Mouse (Mus musculus) stomach, embryonic 15.5 days (tissue): Measurements from ENCODE around the gene Wwox. TPM values are rescaled to one million over a fixed set of nuclear protein-coding genes. Genes with fewer than 3 reads are reported as not detected.
A peak's percentile ranks its signal among the peaks of the same experiment; 100 is the strongest.

ENCODE experiments used
- ATAC-seq: fragments of 200-750 bp; cut with Nextera tagmentation; 2 replicates; pipeline ENCODE4 v1.8.0; 2017; ENCODE audit warnings: low read depth, moderate number of reproducible peaks, moderate TSS enrichment; ENCODE audit not compliant: insufficient read depth, low FRiP score
- H3K27ac ChIP-seq: fragments of 300-500 bp; sonication (generic); 2 replicates; pipeline ENCODE4 v1.5.1; 2015; ENCODE audit warnings: mild to moderate bottlenecking, inconsistent platforms
- H3K27me3 ChIP-seq: fragments of 300-500 bp; sonication (generic); replicated peaks from 2 replicates; pipeline ENCODE4 v1.6.1; 2015; ENCODE audit warnings: inconsistent platforms
- H3K36me3 ChIP-seq: fragments of 300-500 bp; sonication (generic); 2 replicates; pipeline ENCODE4 v1.6.1; 2015; ENCODE audit warnings: inconsistent platforms
- H3K4me1 ChIP-seq: fragments of 300-500 bp; sonication (generic); 2 replicates; pipeline ENCODE4 v1.6.1; 2015; ENCODE audit warnings: inconsistent platforms
- H3K4me2 ChIP-seq: fragments of 300-500 bp; sonication (generic); 2 replicates; pipeline ENCODE4 v1.6.1; 2015; ENCODE audit warnings: mild to moderate bottlenecking, inconsistent platforms
- H3K4me3 ChIP-seq: fragments of 300-500 bp; sonication (generic); replicated peaks from 2 replicates; pipeline ENCODE4 v1.5.1; 2015; ENCODE audit warnings: inconsistent platforms
- H3K9ac ChIP-seq: fragments of 300-500 bp; sonication (generic); 2 replicates; pipeline ENCODE4 v1.6.1; 2015; ENCODE audit warnings: inconsistent platforms
- H3K9me3 ChIP-seq: fragments of 300-500 bp; sonication (generic); 2 replicates; pipeline ENCODE4 v1.6.1; 2016; ENCODE audit warnings: inconsistent platforms
- WGBS: fragments of 180-500 bp; shearing (Covaris S2); methylation state at CpG from one replicate; pipeline ENCODE4 v1.1.7; 2015; 5-methylcytosine and 5-hydroxymethylcytosine counted together
- polyA plus RNA-seq: library from polyadenylated mRNA; unstranded; fragments of >200 nt; fragmentation: Nextera tagmentation; extraction: Ambion mirVana; gene quantifications from 2 replicates; pipeline ENCODE4 v1.2.1, GENCODE M21; 2015

Wwox gene
- polyA plus RNA-seq, 1 experiment from 2014 or later: 12.2 TPM

DNA sequence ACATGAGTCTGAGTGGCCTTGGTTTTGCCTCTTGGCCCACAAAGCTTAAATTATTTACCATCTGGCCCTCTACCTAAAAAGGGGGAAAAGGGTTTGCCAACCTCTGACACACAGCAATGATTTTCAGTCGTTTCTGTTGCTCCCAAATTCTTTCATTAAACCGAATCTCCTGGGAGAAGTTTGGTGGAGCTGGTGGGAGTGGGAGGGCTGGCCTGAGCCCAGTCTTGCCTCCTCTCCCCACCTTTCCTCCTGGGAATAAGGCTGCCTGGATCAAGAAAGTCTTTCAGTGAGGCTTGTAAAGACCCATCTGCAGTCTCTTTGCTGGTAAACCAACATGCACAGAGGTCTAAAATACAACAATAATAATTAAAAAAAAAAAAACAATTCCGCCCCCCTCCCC, 113.2 kb downstream of the Wwox start:
- H3K36me3 ChIP-seq: no peaks in the 10 kb centered on the region
- H3K4me1 ChIP-seq: peaks cover 4% of the 10 kb centered on the region; the same call in 1 of the 2 replicates
- H3K9ac ChIP-seq: no peak overlapping the region
- no peak for ATAC-seq
- H3K27me3 ChIP-seq: no peaks in the 10 kb centered on the region
- no peak overlapping the region for H3K4me2 ChIP-seq
- H3K27ac ChIP-seq: no peak overlapping the region
- H3K9me3 ChIP-seq: no peaks in the 10 kb centered on the region
- H3K4me3 ChIP-seq: no peak overlapping the region
- WGBS: 54% methylated on average over 3 of the region's 3 CpGs

DNA sequence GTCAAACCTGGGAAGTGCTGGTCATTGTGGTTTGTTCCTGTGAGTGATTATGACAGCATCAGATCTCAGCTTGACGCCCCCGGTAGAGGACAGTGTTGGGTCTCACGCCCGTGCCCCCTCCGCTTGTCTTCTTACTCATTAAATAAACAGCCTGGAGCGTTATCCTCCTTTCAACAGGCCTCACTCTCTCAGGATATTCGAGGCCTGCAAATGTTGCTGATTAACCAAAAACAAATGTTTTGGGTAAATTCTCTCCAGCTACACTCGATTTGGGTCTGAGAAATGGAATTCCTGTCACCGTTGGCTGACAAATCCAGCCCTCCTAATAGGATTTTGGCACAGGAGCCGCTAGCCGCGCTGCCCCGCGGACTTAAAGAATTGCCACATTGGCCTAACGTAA, 115.5 kb downstream of the Wwox start:
- no peak overlapping the region for H3K9ac ChIP-seq
- ATAC-seq: no peak
- no peaks in the 10 kb centered on the region for H3K36me3 ChIP-seq
- H3K27me3 ChIP-seq: no peaks in the 10 kb centered on the region
- no peak overlapping the region for H3K4me3 ChIP-seq
- H3K4me1 ChIP-seq: peaks cover 4% of the 10 kb centered on the region; the same call in 1 of the 2 replicates
- H3K9me3 ChIP-seq: no peaks in the 10 kb centered on the region
- H3K4me2 ChIP-seq: no peak overlapping the region
- peak overlapping the region; percentile 40; the same call in 1 of the 2 replicates for H3K27ac ChIP-seq
- WGBS: 54% methylated on average over 15 of the region's 15 CpGs

DNA sequence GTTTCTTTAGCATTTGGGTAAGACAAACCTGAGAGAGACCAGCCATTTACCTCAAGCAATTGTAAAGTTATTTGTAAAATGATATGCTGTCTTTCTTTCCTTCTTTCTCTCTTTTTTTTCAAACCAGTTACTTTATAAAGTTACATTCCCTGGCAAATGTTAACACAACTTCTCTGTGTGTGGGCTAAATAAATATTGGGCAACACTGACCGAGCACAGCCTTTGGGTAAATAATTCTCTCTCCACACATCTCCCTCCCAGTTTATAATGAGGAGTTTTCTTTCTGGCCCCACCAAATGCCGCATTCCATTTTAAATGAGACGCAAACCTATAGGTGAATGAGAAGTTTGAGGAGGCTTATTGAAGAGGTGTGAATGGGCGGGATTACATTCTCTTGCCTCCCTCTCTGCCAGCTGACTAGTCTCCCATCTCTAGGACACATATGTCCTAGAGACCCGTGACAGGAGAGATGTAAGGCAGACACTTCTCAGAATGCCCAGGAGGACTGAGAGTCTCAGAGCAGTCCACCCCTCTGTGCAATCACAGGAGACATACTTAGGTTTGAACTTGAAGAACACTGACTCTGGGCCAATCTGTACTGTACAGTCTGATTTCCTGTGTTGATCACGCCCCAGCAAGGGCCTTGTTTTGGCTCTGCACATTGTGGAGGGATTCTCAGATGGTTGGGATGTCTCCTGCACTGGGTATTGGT, 116.2 kb downstream of the Wwox start:
- Histone ChIP-seq H3K4me1 (peaks cover 4% of the 10 kb centered on the region; the same call in 1 of the 2 replicates), H3K4me2 (no peak overlapping the region), H3K9ac (no peak overlapping the region), H3K27ac (no peak overlapping the region), H3K4me3 (no peak overlapping the region), H3K9me3 (no peaks in the 10 kb centered on the region), H3K36me3 (no peaks in the 10 kb centered on the region), H3K27me3 (no peaks in the 10 kb centered on the region)
- no peak; the same call in 1 of the 2 replicates for ATAC-seq
- WGBS: 55% methylated on average over 6 of the region's 6 CpGs

DNA sequence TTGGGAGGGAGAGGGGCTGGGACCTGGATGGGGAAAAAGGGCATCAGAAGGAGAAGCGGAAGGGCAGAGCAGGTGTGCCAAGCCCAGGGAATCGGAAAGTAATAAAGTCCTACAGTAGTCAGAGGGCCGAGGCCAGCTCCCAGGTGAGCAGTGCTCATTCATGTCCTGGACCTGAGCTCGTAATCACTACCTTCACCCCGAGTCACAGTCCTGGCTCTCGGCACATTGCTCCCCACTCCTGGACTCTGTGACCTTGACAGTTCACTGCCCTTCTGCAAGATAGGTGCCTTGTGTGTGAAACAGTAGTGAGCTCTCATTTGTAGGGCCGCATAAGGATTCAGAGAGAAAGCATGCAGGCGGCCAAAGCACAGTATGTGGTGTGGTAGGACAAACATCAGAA, 121.7 kb downstream of the Wwox start:
- WGBS: 89% methylated on average over 8 of the region's 8 CpGs
- ATAC-seq: peak; percentile 51; the same call in 1 of the 2 replicates

DNA sequence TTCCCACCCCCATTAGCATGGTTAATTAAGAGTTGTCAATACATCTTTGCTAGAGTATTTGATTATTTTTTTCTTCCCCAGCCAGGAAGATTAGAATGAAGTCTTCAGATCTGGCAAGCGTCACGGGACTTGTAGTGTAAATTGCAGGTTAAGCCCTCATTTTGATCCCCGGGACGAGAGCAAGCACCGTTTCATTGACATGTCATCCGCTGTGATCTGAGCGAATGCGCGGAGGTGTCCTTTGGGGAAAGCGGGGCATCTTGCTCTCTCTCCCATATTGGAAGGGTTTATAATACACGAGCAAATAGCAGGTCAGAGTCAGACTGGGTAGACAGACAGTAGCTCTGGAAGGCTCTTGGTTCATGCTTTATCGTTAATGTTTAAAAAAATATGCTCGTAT, 123.0 kb downstream of the Wwox start:
- WGBS: 85% methylated on average over 13 of the region's 13 CpGs
- H3K27me3 ChIP-seq: no peaks in the 10 kb centered on the region
- H3K9me3 ChIP-seq: no peaks in the 10 kb centered on the region
- no peak overlapping the region for H3K4me3 ChIP-seq
- 0 out of 2 replicates have a peak, but pooled peaks cover 4% of the 10 kb centered on the region for H3K4me1 ChIP-seq
- no peak overlapping the region for H3K27ac ChIP-seq
- H3K9ac ChIP-seq: no peak overlapping the region
- ATAC-seq: no peak
- H3K36me3 ChIP-seq: no peaks in the 10 kb centered on the region
- H3K4me2 ChIP-seq: no peak overlapping the region

More for the DNA sequence above, 121.7 kb downstream of the Wwox start:
- Histone ChIP-seq H3K36me3 (no peaks in the 10 kb centered on the region), H3K9ac (no peak overlapping the region), H3K27ac (no peak overlapping the region), H3K27me3 (no peaks in the 10 kb centered on the region), H3K4me3 (no peak overlapping the region), H3K4me1 (0 out of 2 replicates have a peak, but pooled peaks cover 4% of the 10 kb centered on the region), H3K9me3 (no peaks in the 10 kb centered on the region), H3K4me2 (no peak overlapping the region)

DNA sequence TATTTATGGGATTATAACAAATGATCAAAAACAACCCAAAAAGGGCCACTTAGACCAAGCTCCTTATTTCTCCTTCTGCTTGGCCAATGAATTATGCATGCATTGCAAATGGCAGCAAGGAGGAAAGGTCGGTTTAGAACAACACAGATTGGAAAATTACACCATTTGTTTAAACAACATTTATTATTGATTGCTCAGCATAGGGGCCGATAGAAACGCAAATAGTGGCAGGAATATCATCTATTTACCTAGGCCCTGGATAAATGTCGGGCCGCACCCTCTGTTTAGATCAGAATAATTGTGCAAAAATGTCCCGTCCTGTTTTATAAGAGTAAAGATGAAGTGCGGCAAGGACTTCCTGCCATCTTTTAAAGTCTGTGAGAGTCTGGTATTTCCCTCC, 123.9 kb downstream of the Wwox start:
- H3K4me2 ChIP-seq: no peak overlapping the region
- 64% methylated on average over 7 of the region's 7 CpGs for WGBS
- no peaks in the 10 kb centered on the region for H3K9me3 ChIP-seq
- no peaks in the 10 kb centered on the region for H3K27me3 ChIP-seq
- H3K4me3 ChIP-seq: no peak overlapping the region
- ATAC-seq: no peak
- 0 out of 2 replicates have a peak, but pooled peaks cover 4% of the 10 kb centered on the region for H3K4me1 ChIP-seq
- H3K36me3 ChIP-seq: no peaks in the 10 kb centered on the region
- no peak overlapping the region for H3K9ac ChIP-seq
- no peak overlapping the region for H3K27ac ChIP-seq

DNA sequence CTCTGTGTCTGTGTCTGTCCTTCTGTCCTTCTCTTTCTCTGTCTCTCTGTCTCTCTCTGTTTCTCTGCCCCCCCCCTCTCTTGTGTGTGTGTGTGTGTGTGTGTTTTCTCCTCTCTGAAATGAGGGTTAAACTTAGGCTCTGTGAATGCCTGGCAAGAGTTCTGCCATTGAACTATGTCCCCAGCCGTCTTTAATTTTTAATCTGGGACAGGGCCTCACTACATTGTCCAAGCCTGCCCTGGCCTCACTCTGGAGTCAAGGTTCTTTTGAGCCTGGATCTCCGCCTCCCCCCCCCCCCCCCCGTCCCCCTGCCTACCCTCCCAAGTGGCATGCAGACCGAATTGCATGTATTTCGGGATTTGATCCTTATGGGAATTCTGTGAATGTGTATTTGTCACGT, 124.6 kb downstream of the Wwox start:
- no peak for ATAC-seq
- H3K9ac ChIP-seq: no peak overlapping the region
- no peaks in the 10 kb centered on the region for H3K27me3 ChIP-seq
- H3K4me1 ChIP-seq: 0 out of 2 replicates have a peak, but pooled peaks cover 4% of the 10 kb centered on the region
- H3K36me3 ChIP-seq: no peaks in the 10 kb centered on the region
- no peaks in the 10 kb centered on the region for H3K9me3 ChIP-seq
- no peak overlapping the region for H3K4me2 ChIP-seq
- H3K27ac ChIP-seq: no peak overlapping the region
- H3K4me3 ChIP-seq: no peak overlapping the region
- WGBS: 72% methylated on average over 6 of the region's 6 CpGs

DNA sequence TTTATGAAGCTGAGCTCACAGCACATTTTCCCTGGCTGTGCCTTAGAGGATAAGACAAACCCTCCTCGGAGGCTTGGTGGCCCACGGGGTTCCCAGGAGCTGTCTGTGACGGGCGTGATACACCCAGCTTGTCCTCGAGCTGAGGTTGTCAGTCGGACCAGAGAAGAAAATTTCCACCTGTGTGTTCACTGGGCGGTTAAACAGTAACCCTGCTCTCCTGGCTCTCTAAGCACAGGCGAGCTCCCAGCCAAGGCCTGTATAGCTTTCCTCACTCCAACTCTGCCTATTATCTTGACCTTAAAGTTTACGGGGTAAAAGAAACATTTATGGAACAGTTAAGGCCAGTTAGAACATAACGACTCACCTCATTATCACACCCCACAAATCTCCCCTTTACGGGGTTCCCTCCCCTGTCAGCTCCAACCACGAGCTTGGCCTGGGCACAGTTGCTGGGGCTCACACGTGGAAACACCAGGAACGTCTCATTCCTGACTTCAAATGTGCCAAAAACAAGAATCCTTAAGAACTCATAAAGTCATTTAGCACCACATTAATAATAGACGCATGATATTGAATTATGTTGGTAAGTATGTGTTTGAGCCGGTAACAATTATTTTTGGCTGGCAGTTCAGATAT, 129.2 kb downstream of the Wwox start:
- no peak overlapping the region for H3K9ac ChIP-seq
- no peaks in the 10 kb centered on the region for H3K27me3 ChIP-seq
- ATAC-seq: peak; percentile 68; the same call in 1 of the 2 replicates
- H3K27ac ChIP-seq: no peak overlapping the region
- no peak overlapping the region for H3K4me3 ChIP-seq
- H3K4me2 ChIP-seq: no peak overlapping the region
- H3K9me3 ChIP-seq: no peaks in the 10 kb centered on the region
- H3K36me3 ChIP-seq: no peaks in the 10 kb centered on the region
- WGBS: 61% methylated on average over 16 of the region's 16 CpGs
- H3K4me1 ChIP-seq: 0 out of 2 replicates have a peak, but pooled peaks cover 4% of the 10 kb centered on the region

DNA sequence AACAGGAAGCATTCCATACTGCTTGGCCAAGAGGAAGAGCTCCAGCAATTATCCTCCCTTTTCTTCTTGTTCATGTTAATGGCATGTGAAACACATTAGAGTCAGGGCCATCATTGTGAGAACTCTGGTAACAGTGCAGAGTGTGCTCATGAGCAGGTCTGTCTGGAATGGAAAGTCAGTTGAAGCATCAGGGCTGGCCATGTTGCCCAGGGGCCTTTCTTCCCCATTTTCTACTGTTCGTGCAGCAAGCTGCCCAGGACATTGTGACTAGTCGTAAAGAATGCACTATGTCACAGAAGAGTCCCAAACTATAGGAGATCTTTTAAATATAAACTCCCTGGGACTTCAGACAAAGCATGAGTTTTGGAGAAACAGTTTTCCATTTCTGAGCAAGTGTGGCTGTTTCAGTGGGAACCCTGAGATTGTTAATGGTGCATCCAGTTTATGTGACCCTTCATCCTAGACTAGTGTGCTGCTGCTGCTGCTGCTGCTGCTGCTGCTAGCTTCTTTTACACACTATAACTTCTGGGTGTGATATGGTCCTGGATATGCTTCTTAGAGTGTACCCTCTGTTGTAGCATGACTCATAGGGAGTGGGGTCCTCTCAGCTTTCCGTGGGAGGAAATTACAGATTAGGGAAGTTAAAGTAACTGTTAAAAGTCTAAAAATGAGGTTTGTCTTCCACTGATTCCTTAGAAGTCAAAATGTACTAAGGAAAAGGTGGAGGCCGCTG, 133.7 kb downstream of the Wwox start:
- Histone ChIP-seq H3K36me3 (no peaks in the 10 kb centered on the region), H3K27ac (no peak overlapping the region), H3K4me3 (no peak overlapping the region), H3K9me3 (no peaks in the 10 kb centered on the region), H3K4me2 (no peak overlapping the region), H3K9ac (no peak overlapping the region), H3K4me1 (no peaks in the 10 kb centered on the region), H3K27me3 (no peaks in the 10 kb centered on the region)
- ATAC-seq: no peak
- 71% methylated on average over 4 of the region's 4 CpGs for WGBS

DNA sequence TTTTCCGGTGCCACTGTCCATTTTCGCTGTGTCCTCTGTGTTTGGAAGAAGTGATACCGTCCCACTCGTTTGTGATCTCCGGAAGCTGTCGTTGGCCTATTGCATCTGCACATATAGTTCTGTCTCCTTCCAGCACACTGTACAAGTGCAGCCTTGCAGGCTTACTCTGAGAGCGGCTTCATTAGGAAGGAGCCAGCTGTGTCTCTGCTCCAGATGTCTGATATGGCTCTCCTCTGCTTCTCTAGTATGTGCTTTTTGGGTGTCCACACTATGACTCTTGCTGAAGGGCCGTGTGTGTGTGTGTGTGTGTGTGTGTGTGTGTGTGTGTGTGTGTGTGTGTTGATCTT, 134.3 kb downstream of the Wwox start:
- no peak for ATAC-seq
- H3K4me3 ChIP-seq: no peak overlapping the region
- no peak overlapping the region for H3K27ac ChIP-seq
- H3K9me3 ChIP-seq: no peaks in the 10 kb centered on the region
- H3K27me3 ChIP-seq: no peaks in the 10 kb centered on the region
- H3K36me3 ChIP-seq: no peaks in the 10 kb centered on the region
- no peak overlapping the region for H3K4me2 ChIP-seq
- WGBS: 84% methylated on average over 8 of the region's 8 CpGs
- no peaks in the 10 kb centered on the region for H3K4me1 ChIP-seq
- no peak overlapping the region for H3K9ac ChIP-seq

DNA sequence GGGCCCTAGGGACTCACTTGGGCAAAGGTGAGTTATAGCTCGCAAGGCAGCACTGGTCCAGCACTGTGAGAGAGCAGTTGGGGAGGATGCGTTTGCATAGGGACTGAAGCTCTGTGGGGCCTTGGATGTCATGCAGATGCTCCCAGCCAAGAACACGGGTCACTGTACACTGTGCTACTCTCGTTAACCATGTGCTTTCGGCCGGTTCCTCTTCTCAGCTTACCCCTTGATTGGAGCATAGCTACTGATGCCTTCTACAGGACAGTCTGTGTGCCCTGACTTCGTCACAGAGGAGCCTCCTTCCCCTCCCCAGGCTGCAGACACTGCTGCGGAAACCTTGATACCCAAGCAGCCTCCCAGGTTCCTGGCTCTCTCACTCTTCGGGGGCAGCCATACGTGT, 139.8 kb downstream of the Wwox start:
- Histone ChIP-seq H3K27ac (no peak overlapping the region), H3K9ac (no peak overlapping the region), H3K4me2 (no peak overlapping the region), H3K36me3 (no peaks in the 10 kb centered on the region), H3K4me1 (no peaks in the 10 kb centered on the region), H3K27me3 (no peaks in the 10 kb centered on the region), H3K4me3 (no peak overlapping the region), H3K9me3 (no peaks in the 10 kb centered on the region)
- ATAC-seq: no peak
- WGBS: 87% methylated on average over 10 of the region's 10 CpGs

DNA sequence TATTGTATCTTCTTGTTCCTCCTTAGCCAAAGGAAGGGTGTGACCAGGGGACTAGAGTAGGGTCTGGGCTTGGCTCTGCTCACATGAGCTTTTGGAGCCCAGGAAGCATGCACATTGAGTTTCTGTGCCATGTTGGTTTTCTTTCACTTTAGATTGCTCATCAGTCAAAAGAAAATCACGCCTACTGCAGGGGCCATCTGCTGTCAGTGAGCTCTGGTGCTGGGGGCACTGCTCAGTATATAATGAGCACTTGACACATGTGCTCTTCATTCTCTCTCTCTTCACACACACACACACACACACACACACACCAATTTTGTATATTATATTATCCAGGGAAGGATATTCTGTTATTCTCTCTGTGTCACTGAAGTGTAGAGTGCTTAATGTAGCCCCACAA, 141.2 kb downstream of the Wwox start:
- no peaks in the 10 kb centered on the region for H3K9me3 ChIP-seq
- H3K36me3 ChIP-seq: no peaks in the 10 kb centered on the region
- H3K27ac ChIP-seq: no peak overlapping the region
- 82% methylated on average over 1 of the region's 1 CpGs for WGBS
- no peak for ATAC-seq
- H3K4me1 ChIP-seq: no peaks in the 10 kb centered on the region
- H3K4me3 ChIP-seq: no peak overlapping the region
- H3K9ac ChIP-seq: no peak overlapping the region
- H3K4me2 ChIP-seq: no peak overlapping the region
- no peaks in the 10 kb centered on the region for H3K27me3 ChIP-seq
